Mouse (Mus musculus) liver, postnatal 0 days (tissue): ENCODE data around the gene Gm20431.

Experiments used
- CTCF ChIP-seq: sonication (generic); IDR thresholded peaks from 2 replicates; pipeline ENCODE4 v1.5.1; 2016; ENCODE audit warnings: antibody characterized with exemption, low read depth
- EP300 ChIP-seq: IDR thresholded peaks from 2 replicates; pipeline ENCODE4 v1.6.1; 2016; ENCODE audit warnings: antibody characterized with exemption, low read depth, mild to moderate bottlenecking

DNA sequence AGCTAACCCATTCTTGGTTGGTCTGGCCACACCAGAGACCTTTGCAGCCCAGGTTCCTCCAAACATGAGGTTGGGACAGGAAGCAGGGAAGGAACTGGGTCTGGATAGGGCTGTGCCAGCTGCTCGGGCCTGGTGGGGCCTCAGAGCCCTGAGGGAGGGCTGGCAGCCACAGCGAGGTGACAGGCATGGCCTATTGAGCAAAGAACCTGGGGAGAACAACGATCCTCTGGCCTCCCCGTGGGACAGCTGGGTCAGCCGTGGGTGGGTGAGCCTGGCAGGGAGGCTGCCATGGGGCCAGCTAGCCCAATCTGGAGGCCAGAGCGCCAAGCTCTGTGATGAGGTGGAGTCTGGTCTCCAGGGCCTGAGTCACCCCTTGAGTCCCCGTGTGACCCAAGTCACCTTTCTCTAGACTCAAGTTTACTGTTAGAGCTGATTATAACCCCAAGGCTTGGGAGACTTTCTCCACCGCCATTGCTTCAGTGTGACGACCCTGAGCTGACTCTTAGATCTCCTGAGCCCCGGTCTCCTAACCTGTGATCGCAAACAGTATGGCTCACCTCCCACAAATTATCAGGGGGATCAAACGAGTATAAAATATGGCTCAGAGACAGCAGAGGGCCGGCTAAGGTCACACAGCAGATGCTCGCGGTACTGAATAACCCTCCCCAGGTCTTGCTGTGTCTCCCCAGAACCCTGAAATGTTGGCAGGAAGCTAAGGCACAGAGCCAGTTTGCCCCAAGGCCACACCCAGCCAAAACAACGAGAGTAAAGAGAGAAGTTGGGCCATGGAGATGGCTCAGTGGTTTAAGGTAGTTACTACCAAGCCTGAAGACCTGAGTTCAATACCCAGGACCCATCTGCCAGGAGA is 25.3 kb upstream of the Gm20431 start:
- TF ChIP-seq CTCF (no peak), EP300 (no peak)
